Mouse (Mus musculus): Measurements from ENCODE around the gene Adarb1. TPM values are rescaled to one million over a fixed set of nuclear protein-coding genes. Genes with fewer than 3 reads are reported as not detected.

Gene Adarb1
- polyA plus RNA-seq, 1 experiment, result 4.5 TPM

DNA sequence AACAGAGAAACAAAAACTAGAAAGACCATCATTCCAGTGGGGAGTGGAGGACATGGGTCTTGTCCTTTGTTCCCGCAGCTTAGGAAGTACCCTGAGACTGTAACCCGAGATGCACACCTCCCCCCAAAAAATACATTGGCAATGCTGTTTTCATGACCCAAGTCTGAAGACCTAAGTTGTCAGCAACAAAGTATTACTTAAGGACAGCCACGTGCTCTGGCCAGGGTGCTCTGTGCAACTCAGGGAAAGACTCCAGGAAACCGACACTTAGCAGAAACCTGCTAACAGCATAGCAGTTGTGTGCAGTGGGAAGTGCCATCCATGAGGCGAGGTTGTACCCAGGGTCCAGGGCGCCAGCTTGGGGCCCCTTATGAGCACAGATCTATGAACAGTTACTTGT, 22.2 kb upstream of the Adarb1 start:
- Histone ChIP-seq H3K27me3 (ENCODE audit: control insufficient read depth, insufficient read depth, insufficient read length) (no peaks in the 10 kb centered on the region), H3K36me3 (ENCODE audit: control insufficient read depth, insufficient read depth) (no peaks in the 10 kb centered on the region), H3K4me3 (no peak overlapping the region), H3ac (ENCODE audit: control insufficient read depth, insufficient read length) (no peak overlapping the region), H3K4me2 (ENCODE audit: low read depth) (peak overlapping the region; percentile 65), H3K79me2 (ENCODE audit: control insufficient read depth, insufficient read depth) (no peaks in the 10 kb centered on the region)
- TF ChIP-seq SRF (IDR thresholded peaks at IDR 0.05; ENCODE audit: control insufficient read depth, insufficient read length, low read depth) (no peak), TCF3 (IDR thresholded peaks at IDR 0.05; ENCODE audit: insufficient read length, low read depth) (no peak), REST (IDR thresholded peaks at IDR 0.05; ENCODE audit: insufficient read depth, insufficient read length) (no peak), POLR2A (IDR thresholded peaks at IDR 0.05; ENCODE audit: insufficient read length, low read depth) (no peak), MYOG (IDR thresholded peaks at IDR 0.05; ENCODE audit: control insufficient read depth in 1 of 3, insufficient read depth in 1 of 3, insufficient read length in 2 of 3, low read depth in 2 of 3) (no peak), MAX (IDR thresholded peaks at IDR 0.05; ENCODE audit: low read depth) (no peak), USF1 (IDR thresholded peaks at IDR 0.05; ENCODE audit: low read depth) (no peak), CEBPB (IDR thresholded peaks at IDR 0.05; ENCODE audit: insufficient read depth, poor library complexity, severe bottlenecking) (no peak)

DNA sequence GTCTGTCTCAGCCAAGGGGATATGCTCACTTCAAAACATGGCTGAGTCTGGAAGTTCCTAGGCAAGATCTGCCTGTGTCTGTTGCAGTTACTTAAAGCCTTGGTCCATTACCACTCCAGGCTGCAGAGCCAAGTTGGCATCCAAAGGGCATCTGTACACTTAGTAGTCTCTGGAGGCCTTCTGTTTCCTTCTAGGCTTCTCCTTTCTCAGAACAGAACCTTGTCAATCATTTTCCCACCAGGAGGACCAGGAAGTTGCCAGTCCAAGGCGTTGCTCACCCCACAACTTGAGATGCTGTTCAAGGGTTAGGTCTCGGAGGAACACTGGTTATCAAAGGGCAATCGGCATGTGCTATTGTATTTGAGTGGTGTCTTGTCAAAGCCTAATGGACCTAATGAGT, 21.0 kb upstream of the Adarb1 start:
- TF ChIP-seq SRF (IDR thresholded peaks at IDR 0.05; ENCODE audit: control insufficient read depth, insufficient read length, low read depth), result no peak
- no peak for TF ChIP-seq TCF3 (IDR thresholded peaks at IDR 0.05; ENCODE audit: insufficient read length, low read depth)
- TF ChIP-seq E2F4 (IDR thresholded peaks at IDR 0.05; ENCODE audit: insufficient read depth), result no peak
- no peak for TF ChIP-seq REST (IDR thresholded peaks at IDR 0.05; ENCODE audit: insufficient read depth, insufficient read length)
- no peak for TF ChIP-seq POLR2AphosphoS2 (IDR thresholded peaks at IDR 0.05; ENCODE audit: insufficient read length, low read depth)
- no peak for TF ChIP-seq TCF12 (IDR thresholded peaks at IDR 0.05; ENCODE audit: insufficient read depth, poor library complexity, severe bottlenecking)
- Histone ChIP-seq H3K4me3 (no peak overlapping the region), H3ac (ENCODE audit: control insufficient read depth, insufficient read length) (no peak overlapping the region), H3K27me3 (ENCODE audit: control insufficient read depth, insufficient read depth, insufficient read length) (no peaks in the 10 kb centered on the region), H3K36me3 (ENCODE audit: control insufficient read depth, insufficient read depth) (no peaks in the 10 kb centered on the region), H3K4me2 (ENCODE audit: low read depth) (no peak overlapping the region), H3K79me2 (ENCODE audit: control insufficient read depth, insufficient read depth) (no peaks in the 10 kb centered on the region)

DNA sequence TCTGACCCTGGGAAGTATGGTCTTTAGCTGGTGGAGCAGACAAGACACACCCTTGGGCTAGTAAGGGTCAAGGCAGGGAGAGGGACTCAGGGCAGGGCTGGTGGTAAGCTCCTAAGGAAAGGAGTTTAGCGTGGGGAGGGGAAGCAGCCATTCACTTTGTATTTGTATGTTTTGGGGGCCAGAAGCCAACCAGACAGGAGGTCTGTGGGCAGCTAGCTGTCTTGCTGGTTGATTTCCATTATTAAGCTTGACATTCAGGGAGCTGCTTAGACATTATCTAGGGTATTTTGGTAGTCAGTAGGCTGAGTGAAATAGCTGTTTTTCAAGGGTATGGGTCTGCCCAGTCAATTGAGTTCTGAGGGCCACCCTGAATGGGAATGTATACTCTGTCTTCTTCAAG, 20.0 kb upstream of the Adarb1 start:
- no peaks in the 10 kb centered on the region for H3K79me2 ChIP-seq (ENCODE audit: control insufficient read depth, insufficient read depth)
- no peak for TF ChIP-seq MAX (IDR thresholded peaks at IDR 0.05; ENCODE audit: low read depth)
- no peak for TF ChIP-seq CEBPB (IDR thresholded peaks at IDR 0.05; ENCODE audit: insufficient read depth, poor library complexity, severe bottlenecking)
- TF ChIP-seq E2F4 (IDR thresholded peaks at IDR 0.05; ENCODE audit: insufficient read depth), result no peak
- no peak for TF ChIP-seq MYOG (IDR thresholded peaks at IDR 0.05; ENCODE audit: control insufficient read depth in 1 of 3, insufficient read depth in 1 of 3, insufficient read length in 2 of 3, low read depth in 2 of 3)
- TF ChIP-seq MYOD1 (IDR thresholded peaks at IDR 0.05; ENCODE audit: control insufficient read depth in 1 of 3, insufficient read length in 2 of 3, low read depth in 2 of 3), result no peak
- no peak overlapping the region for H3ac ChIP-seq (ENCODE audit: control insufficient read depth, insufficient read length)
- H3K4me3 ChIP-seq, result no peak overlapping the region
- H3K4me2 ChIP-seq (ENCODE audit: low read depth), result no peak overlapping the region
- no peaks in the 10 kb centered on the region for H3K27me3 ChIP-seq (ENCODE audit: control insufficient read depth, insufficient read depth, insufficient read length)
- no peaks in the 10 kb centered on the region for H3K36me3 ChIP-seq (ENCODE audit: control insufficient read depth, insufficient read depth)

DNA sequence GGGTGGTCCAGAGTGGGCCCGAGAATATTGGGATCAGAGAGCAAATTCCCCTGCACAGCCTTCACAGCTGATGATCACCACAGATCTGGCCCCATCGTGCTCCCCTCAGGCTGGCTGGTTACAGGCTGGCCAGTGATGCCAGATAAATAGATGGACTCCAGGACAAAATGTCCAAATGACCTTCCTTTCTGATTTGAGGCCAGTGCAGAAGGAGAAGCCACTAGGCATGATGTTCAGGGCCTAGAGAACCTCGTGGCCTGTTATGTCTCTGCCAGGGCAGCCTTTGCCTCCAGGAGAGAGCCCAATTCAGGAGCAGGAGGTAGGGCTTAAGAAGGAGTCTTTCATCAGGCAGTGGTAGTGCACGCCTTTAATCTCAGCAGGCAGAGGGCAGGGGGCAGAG, 17.3 kb upstream of the Adarb1 start:
- TF ChIP-seq TCF12 (IDR thresholded peaks at IDR 0.05; ENCODE audit: insufficient read depth, poor library complexity, severe bottlenecking), result no peak
- TF ChIP-seq SRF (IDR thresholded peaks at IDR 0.05; ENCODE audit: control insufficient read depth, insufficient read length, low read depth), result no peak
- no peak for TF ChIP-seq MAX (IDR thresholded peaks at IDR 0.05; ENCODE audit: low read depth)
- TF ChIP-seq MYOD1 (IDR thresholded peaks at IDR 0.05; ENCODE audit: control insufficient read depth in 1 of 3, insufficient read length in 2 of 3, low read depth in 2 of 3), result no peak
- no peak for TF ChIP-seq TCF3 (IDR thresholded peaks at IDR 0.05; ENCODE audit: insufficient read length, low read depth)
- TF ChIP-seq POLR2A (IDR thresholded peaks at IDR 0.05; ENCODE audit: insufficient read length, low read depth), result no peak
- no peak for TF ChIP-seq CEBPB (IDR thresholded peaks at IDR 0.05; ENCODE audit: insufficient read depth, poor library complexity, severe bottlenecking)
- no peak for TF ChIP-seq POLR2AphosphoS2 (IDR thresholded peaks at IDR 0.05; ENCODE audit: insufficient read length, low read depth)
- TF ChIP-seq E2F4 (IDR thresholded peaks at IDR 0.05; ENCODE audit: insufficient read depth), result no peak
- no peak for TF ChIP-seq REST (IDR thresholded peaks at IDR 0.05; ENCODE audit: insufficient read depth, insufficient read length)
- TF ChIP-seq MYOG (IDR thresholded peaks at IDR 0.05; ENCODE audit: control insufficient read depth in 1 of 3, insufficient read depth in 1 of 3, insufficient read length in 2 of 3, low read depth in 2 of 3), result no peak
- no peak for TF ChIP-seq USF1 (IDR thresholded peaks at IDR 0.05; ENCODE audit: low read depth)
- Histone ChIP-seq H3K27me3 (ENCODE audit: control insufficient read depth, insufficient read depth, insufficient read length) (no peaks in the 10 kb centered on the region), H3ac (ENCODE audit: control insufficient read depth, insufficient read length) (no peak overlapping the region), H3K4me3 (no peak overlapping the region), H3K4me2 (ENCODE audit: low read depth) (peak overlapping the region; percentile 76), H3K36me3 (ENCODE audit: control insufficient read depth, insufficient read depth) (no peaks in the 10 kb centered on the region), H3K79me2 (ENCODE audit: control insufficient read depth, insufficient read depth) (no peaks in the 10 kb centered on the region)

DNA sequence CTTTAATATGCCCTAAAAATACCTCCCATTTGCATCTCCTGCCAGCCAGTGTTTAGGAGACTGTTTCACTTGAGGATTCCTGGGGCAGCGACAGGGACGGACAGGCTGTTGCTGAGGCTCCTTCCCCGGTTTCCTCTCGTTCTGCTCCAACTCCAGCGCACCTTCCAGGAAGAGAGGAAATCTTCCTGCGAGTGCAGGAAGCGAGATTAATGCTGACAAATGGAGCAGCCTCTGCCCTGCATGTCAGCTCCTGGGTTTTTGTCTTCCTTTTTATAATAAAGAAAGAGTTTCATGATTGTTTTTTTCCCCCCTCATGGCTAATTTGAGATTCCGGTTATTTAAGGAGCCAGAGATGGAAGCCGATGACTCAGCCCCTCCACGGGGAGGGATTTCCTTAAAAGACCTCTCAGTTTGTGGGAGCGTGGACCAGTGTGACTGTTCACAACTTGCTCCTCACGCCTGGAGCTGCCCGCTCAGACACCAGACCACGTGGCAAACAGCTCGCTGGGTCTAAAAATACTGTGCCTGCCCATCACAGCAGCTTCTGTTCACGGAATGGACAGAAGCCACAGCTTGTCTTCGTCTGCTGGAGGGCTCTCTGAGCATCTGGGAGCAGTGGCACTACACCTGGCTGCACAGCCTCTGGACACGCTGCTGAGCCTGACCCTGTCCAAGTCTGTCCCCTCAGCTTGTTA, 16.5 kb upstream of the Adarb1 start:
- H3K27me3 ChIP-seq (ENCODE audit: control insufficient read depth, insufficient read depth, insufficient read length), result no peaks in the 10 kb centered on the region
- H3K79me2 ChIP-seq (ENCODE audit: control insufficient read depth, insufficient read depth), result no peaks in the 10 kb centered on the region
- no peaks in the 10 kb centered on the region for H3K36me3 ChIP-seq (ENCODE audit: control insufficient read depth, insufficient read depth)
- H3ac ChIP-seq (ENCODE audit: control insufficient read depth, insufficient read length), result no peak overlapping the region
- H3K4me2 ChIP-seq (ENCODE audit: low read depth), result peak overlapping the region; percentile 76
- no peak overlapping the region for H3K4me3 ChIP-seq
- TF ChIP-seq MAX (IDR thresholded peaks at IDR 0.05; ENCODE audit: low read depth) (peak; percentile 55), REST (IDR thresholded peaks at IDR 0.05; ENCODE audit: insufficient read depth, insufficient read length) (no peak), USF1 (IDR thresholded peaks at IDR 0.05; ENCODE audit: low read depth) (peak; percentile 76), CEBPB (IDR thresholded peaks at IDR 0.05; ENCODE audit: insufficient read depth, poor library complexity, severe bottlenecking) (no peak), TCF3 (IDR thresholded peaks at IDR 0.05; ENCODE audit: insufficient read length, low read depth) (no peak), POLR2AphosphoS2 (IDR thresholded peaks at IDR 0.05; ENCODE audit: insufficient read length, low read depth) (no peak), E2F4 (IDR thresholded peaks at IDR 0.05; ENCODE audit: insufficient read depth) (no peak), SRF (IDR thresholded peaks at IDR 0.05; ENCODE audit: control insufficient read depth, insufficient read length, low read depth) (peak; percentile 43), MYOD1 (IDR thresholded peaks at IDR 0.05; ENCODE audit: control insufficient read depth in 1 of 3, insufficient read length in 2 of 3, low read depth in 2 of 3) (no peak)

Measured in myocyte (in vitro differentiated cells).